Mouse (Mus musculus) megakaryocyte-erythroid progenitor cell, adult 5-6 weeks (primary cell): ENCODE results near the gene Gm5891. TPM values are rescaled to one million over a fixed set of nuclear protein-coding genes. Genes with fewer than 3 reads are reported as not detected.
"Not testable (repeated sequence)": the region's sequence is repeated elsewhere in the genome, so short reads cannot be mapped to it uniquely, and the experiment has no call there.

Experiments
- ATAC-seq: replicated peaks from 2 replicates; pipeline ENCODE4 v1.8.0; 2016; ENCODE audit warnings: mild to moderate bottlenecking, inconsistent platforms; ENCODE audit not compliant: severe bottlenecking, poor library complexity, low FRiP score, low TSS enrichment
- total RNA-seq, 2 experiments: library from RNA; stranded (forward) in 1 of 2; stranded (reverse) in 1 of 2; fragments of 200-1000, 215-1000 nt in 1 of 2; fragments of >200 nt in 1 of 2; fragmentation: Nextera tagmentation in 1 of 2; gene quantifications; 2 replicates each; pipeline ENCODE4 v1.2.3; 2014 to 2017

The Gm5891 gene
- total RNA-seq (2014; fragmentation: Nextera tagmentation) (not detected in 2 replicates), total RNA-seq (2017) (not detected in 2 replicates)

- not testable (repeated sequence) for ATAC-seq
Observed at GRCm38 (mm10) chr7:21921191-21921590, at the start of gene Gm5891. TSS of gene Gm5891 (minus strand) at chr7:21921291.

Other genes starting within 250 kb of the Gm5891 start
- not detected in 2 replicates for gene Gm4175, start 159.8 kb downstream of the Gm5891 start, total RNA-seq (2014; fragmentation: Nextera tagmentation)
- gene Gm4175, start 159.8 kb downstream of the Gm5891 start, total RNA-seq (2017): not detected in 2 replicates
- gene Gm4177, start 124.6 kb downstream of the Gm5891 start, total RNA-seq (2014; fragmentation: Nextera tagmentation): not detected in 2 replicates
- gene Gm4177, start 124.6 kb downstream of the Gm5891 start, total RNA-seq (2017): not detected in 2 replicates
- gene Vmn1r135, start 88.9 kb downstream of the Gm5891 start, total RNA-seq (2014; fragmentation: Nextera tagmentation): not detected in 2 replicates
- not detected in 2 replicates for gene Vmn1r135, start 88.9 kb downstream of the Gm5891 start, total RNA-seq (2017)
- gene Gm5725, start 77.0 kb downstream of the Gm5891 start, total RNA-seq (2014; fragmentation: Nextera tagmentation): not detected in 2 replicates
- not detected in 2 replicates for gene Gm5725, start 77.0 kb downstream of the Gm5891 start, total RNA-seq (2017)
- not detected in 2 replicates for gene Vmn1r137, start 73.3 kb upstream of the Gm5891 start, total RNA-seq (2014; fragmentation: Nextera tagmentation)
- not detected in 2 replicates for gene Vmn1r137, start 73.3 kb upstream of the Gm5891 start, total RNA-seq (2017)
- not detected in 2 replicates for gene Vmn1r138, start 107.6 kb upstream of the Gm5891 start, total RNA-seq (2014; fragmentation: Nextera tagmentation)
- not detected in 2 replicates for gene Vmn1r138, start 107.6 kb upstream of the Gm5891 start, total RNA-seq (2017)
- gene Gm6176, start 135.0 kb upstream of the Gm5891 start, total RNA-seq (2014; fragmentation: Nextera tagmentation): not detected in 2 replicates
- not detected in 2 replicates for gene Gm6176, start 135.0 kb upstream of the Gm5891 start, total RNA-seq (2017)
- gene Vmn1r139, start 147.8 kb upstream of the Gm5891 start, total RNA-seq (2014; fragmentation: Nextera tagmentation): not detected in 2 replicates
- not detected in 2 replicates for gene Vmn1r139, start 147.8 kb upstream of the Gm5891 start, total RNA-seq (2017)
- not detected in 2 replicates for gene Gm16451, start 197.0 kb upstream of the Gm5891 start, total RNA-seq (2014; fragmentation: Nextera tagmentation)
- not detected in 2 replicates for gene Gm16451, start 197.0 kb upstream of the Gm5891 start, total RNA-seq (2017)
- not detected in 2 replicates for gene Gm10666, start 213.4 kb upstream of the Gm5891 start, total RNA-seq (2014; fragmentation: Nextera tagmentation)
- gene Gm10666, start 213.4 kb upstream of the Gm5891 start, total RNA-seq (2017): not detected in 2 replicates
- gene Vmn1r142, start 242.7 kb upstream of the Gm5891 start, total RNA-seq (2014; fragmentation: Nextera tagmentation): not detected in 2 replicates
- gene Vmn1r142, start 242.7 kb upstream of the Gm5891 start, total RNA-seq (2017): not detected in 2 replicates